Mouse (Mus musculus) thymus, postnatal 4 days (tissue): ENCODE measurements around the gene U2surp.

Source experiments
- DNase-seq: peaks from one replicate; pipeline ENCODE4 v3.0.0; 2021

Gene U2surp

DNA sequence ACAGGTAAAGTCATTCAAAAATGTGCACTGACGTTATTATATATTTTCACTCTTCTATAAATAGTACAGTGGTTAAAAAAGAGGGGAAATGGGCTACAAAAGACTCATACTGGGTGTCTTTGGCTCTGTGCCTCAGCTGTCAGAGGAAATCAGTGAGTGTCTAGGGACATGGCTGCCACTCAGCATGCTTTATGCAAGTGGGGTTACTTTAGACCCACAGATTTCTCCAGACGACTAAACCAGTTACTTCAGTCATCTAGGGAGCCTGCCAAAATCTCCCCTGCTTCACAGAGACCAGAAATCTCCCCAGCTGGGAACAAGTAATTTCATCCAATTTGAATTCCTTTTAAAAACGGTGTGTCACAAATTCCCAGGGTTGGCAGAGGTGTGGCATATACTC, 59.9 kb downstream of the U2surp start:
- no peak for DNase-seq

DNA sequence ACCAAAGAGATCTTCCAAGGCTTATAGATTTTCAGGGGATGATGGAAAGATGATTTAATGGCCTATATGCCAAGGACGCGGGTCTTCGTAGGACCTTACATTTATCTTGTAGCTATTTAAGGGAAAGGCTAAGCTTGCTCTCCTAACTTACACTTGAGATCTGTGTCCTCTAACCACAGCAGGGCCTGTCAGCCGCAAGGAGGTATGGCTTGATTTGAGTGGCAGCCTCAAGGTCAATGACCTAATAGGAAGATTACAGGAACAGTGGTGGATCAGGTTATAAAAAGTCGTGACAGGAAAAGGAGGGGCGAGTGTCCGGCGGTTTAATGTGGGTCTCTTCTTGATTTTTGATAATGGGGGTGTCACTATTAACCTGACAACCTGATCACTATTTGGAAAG, 61.2 kb downstream of the U2surp start:
- DNase-seq: no peak

DNA sequence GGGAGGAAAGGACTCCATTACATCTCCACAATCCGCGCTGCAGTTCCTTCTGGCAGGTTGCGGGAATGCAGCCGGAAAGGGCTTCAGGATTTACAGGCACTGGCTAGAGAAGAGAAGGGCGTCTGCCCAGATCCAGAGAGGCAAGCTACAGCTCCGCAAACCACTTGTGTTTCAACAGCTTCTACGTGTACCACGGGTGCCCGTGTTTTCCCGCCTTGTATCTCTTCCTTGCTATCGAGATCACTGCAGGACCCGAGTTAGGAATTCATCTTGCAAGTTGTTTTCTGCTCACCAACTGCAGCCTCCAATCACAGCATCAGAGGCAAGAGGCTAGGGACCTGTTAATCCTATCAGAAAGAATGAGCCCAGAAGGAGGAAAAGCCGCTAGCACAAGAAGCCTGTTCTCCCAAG, 69.5 kb downstream of the U2surp start:
- no peak for DNase-seq

GRCm38 (mm10) chr9:95437883-95438282, 73.9 kb downstream of the U2surp start:
- DNase-seq: no peak

GRCm38 (mm10) chr9:95436294-95436613, 75.5 kb downstream of the U2surp start:
- no peak for DNase-seq

DNA sequence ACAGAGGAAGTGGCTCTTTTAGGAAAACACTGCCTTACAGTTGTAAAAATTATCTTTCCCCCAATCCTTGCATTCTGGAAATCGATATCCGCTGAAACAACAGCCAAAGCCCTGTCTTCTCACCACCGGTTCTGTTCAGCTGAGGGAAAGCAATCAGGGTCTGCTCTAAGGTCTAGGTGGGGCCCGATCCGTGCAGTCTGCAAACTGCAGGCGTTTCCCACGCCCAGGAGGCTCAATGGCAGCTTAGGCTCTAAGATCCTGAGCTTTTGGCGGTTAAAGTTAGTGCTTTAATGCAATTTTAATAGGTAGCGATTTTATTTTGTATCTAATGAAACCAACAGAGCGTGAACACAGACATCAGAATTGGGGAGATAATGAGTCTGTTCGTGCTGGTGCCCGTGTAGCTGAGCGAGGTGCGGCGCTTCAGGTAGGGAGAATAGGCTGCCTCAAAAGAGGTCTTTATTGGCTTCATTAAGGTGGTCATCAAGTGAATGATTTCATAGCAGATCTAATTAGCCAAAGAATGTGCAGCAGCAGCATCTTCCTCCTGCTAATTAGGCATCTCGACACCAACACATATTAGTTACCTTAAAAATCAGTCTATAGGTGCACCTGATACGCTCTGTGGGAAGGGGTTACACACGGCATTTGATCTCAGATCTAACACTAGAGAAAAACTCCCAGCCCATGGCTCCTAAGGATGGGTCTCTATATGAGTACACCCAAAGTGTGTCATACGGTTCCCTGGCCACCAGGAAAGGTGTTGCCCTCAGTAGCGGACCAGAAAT, 76.1 kb downstream of the U2surp start:
- DNase-seq: no peak

DNA sequence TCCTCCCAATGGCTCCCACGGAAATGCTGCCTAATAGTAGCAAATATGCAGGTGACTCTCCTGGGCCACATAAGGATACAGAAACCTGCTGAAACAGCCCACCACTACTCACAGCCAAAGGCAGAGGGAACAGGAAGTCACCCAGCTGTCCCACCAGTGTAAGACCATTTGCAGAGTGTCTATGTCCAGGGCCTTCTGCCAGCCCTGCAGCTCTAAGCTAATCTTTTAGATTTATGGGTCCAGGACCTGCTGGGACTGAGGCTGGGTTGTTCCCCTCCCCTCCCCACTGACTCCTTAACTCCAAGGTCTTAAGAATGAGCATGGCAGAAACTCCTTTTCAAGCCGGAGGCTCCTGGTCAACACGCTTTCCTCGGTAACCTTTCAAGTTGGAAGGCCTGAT, 83.5 kb downstream of the U2surp start:
- DNase-seq: no peak

GRCm38 (mm10) chr9:95413911-95414310, 97.9 kb downstream of the U2surp start:
- DNase-seq: peak; percentile 11

DNA sequence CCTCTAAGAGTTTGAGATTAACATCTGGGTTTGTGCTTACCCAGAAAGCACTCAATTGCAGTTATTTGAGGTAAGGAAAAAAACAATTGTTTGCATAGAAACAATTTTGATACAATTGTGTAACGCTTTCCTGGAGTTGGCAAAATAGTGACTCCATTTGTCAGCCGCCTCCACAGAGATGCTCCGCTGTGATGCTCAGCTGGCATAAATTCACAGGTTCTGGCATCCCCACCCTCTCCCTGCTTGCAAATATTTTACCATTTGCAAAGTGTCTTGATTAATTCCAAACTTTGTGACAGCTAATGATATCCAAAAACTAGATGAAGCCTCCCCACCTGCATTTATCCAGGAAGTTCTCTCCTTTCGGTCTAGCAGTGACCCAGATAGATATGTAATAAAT, 99.7 kb downstream of the U2surp start:
- no peak for DNase-seq

DNA sequence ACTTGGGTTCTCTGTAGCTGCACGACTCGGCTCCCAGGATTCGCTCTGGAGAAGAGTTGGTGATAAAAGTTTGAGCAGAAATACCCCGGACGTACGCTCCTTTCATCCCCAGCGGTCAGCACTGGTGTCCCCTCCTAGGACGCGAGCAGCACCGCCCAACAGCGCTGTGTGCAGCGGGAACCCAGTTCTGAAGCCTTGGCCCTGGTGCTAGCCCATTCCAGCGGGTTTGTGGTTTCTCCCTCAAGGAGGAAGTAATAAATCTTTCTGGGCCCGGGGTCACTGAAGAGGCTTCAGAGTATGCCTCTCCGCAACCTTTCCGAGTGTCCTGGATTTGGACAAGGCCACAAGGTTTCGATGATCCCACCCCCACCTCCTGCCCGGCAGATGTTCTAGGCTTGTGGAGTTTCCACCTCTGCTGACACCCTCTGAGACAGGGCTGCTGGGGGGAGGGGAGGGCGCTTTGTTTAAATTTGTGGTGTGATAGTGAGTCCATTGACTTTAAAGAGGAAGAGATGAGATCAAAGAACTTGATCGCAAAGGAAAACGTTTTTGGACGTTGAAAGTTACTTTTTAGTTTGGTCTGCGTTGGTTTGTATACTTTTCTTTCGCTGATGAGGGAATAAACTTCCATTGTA, 104.1 kb downstream of the U2surp start:
- peak; percentile 45 for DNase-seq
